Mouse (Mus musculus): ENCODE results near the gene Tagap.
"Not testable (repeated sequence)": the region's sequence is repeated elsewhere in the genome, so short reads cannot be mapped to it uniquely, and the experiment has no call there.

GRCm38 (mm10) chr17:7983484-7983883, 57.7 kb downstream of the Tagap start:
- not testable (repeated sequence) for TF ChIP-seq CTCF, EP300 (IDR thresholded peaks at IDR 0.05; ENCODE audit: low read depth)
